Mouse (Mus musculus): ENCODE measurements around the gene Tmed6. TPM values are rescaled to one million over a fixed set of nuclear protein-coding genes. Genes with fewer than 3 reads are reported as not detected.
"Not testable (repeated sequence)": the region's sequence is repeated elsewhere in the genome, so short reads cannot be mapped to it uniquely, and the experiment has no call there.

The Tmed6 gene
- total RNA-seq (2015; ENCODE audit: low replicate concordance) (not detected in 2 replicates), total RNA-seq (2017; ENCODE audit: low replicate concordance) (not detected in 2 replicates)

DNA sequence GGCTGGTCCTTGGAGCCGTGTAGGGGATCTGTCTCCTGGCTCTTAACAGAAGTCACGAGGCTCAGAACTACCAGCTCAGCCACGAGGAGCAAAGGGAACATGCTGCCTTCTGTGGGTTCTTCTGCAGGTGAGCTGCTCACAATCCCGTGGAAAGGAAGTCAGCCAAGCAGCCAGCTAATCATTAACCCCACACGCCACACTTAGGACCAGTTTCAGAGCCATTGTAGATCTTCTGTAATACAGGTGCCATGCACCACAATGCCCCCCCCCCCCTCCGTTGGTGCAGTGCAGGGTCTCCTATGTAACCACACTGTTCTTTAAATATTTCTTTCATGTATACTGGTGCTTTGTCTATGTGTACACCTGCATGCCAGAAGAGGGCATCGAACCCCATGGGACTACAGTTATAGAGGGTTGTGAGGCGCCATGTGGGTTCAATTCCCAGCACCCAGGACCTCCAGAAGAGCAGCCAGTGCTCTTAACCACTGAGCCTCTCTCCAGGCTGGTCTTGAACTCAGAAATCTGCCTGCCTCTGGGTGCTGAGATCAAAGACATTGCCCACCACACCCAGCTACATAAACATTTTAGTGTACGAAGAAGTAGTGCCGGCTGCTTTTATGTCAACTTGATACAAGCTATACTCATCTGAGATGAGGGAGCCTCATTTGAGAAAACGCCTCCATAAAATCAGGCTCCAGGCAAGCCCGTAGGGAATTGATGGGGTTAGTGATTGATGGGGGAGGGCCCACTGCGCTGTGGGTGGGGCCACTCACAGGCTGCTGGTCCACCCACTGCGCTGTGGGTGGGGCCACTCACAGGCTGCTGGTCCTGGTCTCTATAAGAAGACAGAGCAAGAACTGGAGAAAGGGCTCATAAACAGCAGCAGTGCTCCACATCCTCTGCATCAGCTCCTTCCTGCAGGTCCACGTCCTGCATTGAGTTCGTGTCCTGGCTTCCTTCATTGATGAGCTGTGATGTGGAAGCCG is at the start of gene Tmed6:
Gene Tmed6 (minus strand): TSS at position 134 of the 986 bp plus-strand sequence.
- ATAC-seq (replicated peaks; ENCODE audit: low FRiP score, poor library complexity, severe bottlenecking), result peak; percentile 86

DNA sequence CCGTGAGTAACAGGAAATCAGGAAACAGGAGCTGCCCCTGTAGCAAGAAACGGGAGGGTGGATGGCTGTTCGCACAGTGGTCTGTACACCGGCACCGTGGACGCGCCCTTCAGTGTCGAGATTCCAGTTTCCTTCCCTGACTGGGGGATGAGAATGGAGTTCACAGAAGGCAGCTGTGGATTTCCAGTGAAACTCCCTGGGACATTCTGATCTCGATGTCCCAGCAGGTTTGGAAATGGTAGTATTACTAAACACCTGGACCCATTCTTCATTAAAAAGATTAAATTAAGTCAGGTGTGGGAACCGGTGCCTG is 49.5 kb upstream of the Tmed6 start:
- no peak for ATAC-seq (replicated peaks; ENCODE audit: low FRiP score, poor library complexity, severe bottlenecking)

DNA sequence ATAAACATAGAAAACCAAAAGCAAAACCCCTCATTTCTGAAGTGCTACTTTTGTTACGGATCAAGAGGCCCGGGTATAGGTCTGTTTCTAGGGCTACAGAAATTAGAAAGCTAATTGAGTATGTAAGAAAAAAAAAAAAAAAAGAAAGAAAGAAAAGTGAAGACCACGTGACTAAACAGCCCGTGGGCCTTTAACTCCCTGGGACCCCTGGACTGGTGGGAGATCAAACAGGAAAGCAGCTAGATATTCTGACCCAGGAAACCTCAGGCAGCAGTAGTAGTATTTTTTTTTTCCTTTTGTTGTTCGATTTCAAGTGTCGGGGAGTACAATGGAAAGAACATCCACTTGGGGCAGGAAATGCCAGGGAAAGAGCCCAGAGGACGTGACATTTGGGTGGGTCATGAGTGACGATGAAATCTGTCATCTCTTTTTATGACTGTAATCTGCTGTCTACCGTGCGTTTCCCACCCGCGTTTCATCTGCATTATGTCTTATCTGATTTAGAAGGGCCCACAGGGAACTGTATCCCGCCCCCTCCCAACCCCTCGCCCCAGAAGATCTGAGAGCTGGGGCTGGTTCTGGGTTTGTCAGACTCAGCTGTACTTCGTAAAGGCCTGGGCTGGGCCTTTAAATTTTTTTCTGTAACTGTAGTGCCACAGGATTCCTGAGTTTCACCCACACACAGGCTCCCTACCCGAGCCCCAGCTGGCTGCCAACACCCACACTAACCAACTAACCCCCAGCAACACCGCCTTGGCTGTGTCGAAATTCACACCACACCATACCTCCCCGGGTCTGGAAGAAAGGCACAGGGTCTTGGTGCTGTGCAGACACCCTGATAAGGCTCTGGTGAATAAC is 48.9 kb upstream of the Tmed6 start:
- no peak for ATAC-seq (replicated peaks; ENCODE audit: low FRiP score, poor library complexity, severe bottlenecking)

DNA sequence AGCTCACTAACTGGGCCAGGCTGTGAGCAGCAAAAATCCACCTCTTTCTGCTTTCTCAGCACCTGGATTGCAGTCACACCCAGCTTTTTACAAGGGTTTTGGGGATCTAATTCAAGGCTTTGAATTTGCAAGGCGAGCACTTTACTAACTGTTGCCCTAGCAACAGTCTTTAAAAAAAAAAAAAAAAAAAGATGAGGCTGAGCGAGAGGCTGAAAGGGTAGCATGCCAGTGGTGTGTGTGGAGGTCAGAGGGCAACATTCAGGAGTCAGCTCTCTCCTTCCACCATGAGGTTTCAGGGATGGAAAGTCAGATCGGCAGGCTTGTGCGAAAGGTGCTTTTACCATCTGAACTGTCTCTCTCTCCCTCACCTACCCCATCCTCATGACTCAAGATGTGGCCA is 47.8 kb upstream of the Tmed6 start:
- no peak for ATAC-seq (replicated peaks; ENCODE audit: low FRiP score, poor library complexity, severe bottlenecking)

DNA sequence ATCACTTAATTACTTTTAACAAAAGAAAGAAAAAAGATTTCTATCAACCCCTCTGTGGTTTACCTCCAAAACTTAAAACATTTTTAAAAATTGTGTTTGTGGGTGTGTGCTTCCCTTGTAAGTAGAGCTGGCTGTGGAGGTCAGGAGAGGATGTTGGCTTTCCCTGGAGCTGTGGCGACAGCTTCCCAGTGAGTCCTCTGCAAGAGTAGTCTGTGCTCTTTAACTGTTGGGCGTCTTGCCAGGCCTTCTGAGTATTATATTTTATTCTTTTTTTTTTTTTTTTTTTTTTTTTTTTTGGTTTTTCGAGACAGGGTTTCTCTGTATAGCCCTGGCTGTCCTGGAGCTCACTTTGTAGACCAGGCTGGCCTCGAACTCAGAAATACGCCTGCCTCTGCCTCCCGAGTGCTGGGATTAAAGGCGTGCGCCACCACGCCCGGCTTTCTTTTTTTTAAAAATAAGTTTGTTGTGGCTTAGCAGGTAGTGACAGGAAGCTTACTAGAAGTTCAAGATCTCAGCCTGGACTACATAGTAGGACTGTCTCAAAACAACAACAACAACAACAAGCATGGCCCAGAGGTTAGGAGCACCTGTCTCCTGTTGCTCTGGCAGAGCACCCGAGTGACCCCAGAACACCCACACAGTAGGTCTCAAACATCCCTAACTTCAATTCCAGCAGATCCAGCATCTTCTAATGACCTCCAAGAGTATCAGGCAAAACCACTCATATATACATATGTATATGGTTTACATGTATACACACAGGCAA is 46.1 kb upstream of the Tmed6 start:
- ATAC-seq (replicated peaks; ENCODE audit: low FRiP score, poor library complexity, severe bottlenecking), result no peak

DNA sequence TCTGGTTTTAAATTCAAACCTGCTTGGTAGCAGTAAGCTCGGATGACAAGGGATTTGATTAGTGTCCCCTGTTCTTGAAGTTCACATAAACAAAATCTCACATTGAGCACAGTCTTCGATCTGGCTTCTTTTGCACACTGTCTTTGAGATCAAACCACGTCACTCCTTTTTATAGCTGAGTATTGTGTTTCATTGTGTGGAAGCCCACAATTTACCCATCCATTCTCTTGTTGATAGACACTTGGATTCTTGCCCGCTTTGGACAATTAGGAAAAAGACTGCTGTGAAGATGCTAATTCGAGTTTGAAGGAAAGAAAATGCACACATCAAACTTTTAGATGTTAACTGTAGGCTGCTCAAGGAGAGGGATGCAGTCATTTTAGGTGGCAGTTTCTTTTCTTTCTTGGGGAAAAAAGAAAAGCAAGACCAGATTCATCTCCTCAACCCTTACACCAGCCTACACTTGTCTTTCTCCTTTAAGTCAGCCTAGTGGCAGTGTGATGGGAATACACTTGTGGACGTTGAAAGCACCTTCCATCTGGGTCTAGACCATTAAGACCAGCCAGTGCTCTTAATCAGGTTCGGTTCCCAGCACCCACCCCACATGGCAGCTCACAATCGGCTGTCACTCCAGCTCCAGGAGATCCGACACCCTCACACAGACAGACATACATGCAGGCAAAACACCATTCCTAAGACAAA is 45.3 kb upstream of the Tmed6 start:
- ATAC-seq (replicated peaks; ENCODE audit: low FRiP score, poor library complexity, severe bottlenecking), result no peak

DNA sequence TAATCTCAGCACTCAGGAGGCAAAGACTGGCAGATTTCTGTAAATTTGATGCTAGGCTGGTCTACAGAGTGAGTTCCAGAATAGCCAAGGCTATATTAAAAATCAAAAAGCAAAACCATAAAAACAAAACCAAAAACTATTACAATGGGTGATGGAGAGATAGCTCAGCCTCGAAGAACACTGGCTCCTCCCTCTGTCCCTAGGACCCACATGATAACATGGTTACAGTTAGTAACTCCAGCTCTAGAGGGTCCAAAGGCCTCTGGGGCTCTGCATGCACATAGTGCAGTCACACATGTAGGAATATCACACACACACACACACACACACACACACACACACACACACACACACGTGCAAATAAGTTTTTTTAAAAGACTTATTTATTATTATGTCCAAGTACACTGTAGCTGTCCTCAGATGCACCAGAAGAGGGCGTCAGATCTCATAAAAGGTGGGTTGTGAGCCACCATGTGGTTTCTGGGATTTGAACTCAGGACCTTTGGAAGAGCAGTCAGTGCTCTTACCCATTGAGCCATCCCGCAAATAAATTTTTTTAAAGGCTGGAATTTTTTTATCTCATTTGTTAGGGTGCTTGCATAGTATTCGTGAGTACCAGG is 44.5 kb upstream of the Tmed6 start:
- ATAC-seq (replicated peaks; ENCODE audit: low FRiP score, poor library complexity, severe bottlenecking), result no peak

DNA sequence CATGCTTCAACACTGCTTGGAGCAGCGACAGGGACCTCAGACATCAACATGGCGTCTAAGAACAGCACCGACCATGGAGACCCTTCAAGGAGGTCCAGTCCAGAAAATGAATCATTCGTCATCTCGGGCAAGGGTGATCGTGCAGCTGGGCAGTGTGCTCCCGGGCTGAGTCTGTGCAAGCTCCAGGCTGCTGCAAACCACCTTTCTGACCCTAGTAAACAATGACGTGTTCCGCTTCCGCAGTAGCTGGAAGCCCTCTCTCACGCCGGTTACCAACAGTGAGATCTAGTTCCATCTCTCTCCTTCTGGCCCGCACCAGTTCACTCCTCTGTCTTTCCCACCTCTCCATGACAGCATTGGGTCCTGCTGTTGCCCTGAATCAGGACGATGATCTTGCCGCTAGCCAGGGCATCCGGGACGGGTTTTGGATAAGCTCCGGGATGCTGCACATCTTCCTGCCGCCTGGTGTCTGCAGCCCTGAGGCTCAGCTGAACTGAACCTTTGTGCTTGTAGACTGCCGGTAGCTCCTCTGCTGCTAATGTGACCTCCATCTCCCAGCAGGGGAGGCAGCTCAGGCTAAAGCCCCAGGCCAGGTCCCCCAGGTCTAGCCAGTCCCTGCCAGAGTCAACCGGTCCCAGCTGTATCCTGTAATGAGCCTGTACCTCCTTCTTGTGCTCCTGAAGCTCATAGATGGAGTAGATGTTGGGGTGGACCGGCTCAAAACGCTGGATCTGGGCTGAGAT is 43.7 kb upstream of the Tmed6 start:
- 0 out of 2 replicates have a peak, but pooled peaks have one; percentile 26 for ATAC-seq (replicated peaks; ENCODE audit: low FRiP score, poor library complexity, severe bottlenecking)

DNA sequence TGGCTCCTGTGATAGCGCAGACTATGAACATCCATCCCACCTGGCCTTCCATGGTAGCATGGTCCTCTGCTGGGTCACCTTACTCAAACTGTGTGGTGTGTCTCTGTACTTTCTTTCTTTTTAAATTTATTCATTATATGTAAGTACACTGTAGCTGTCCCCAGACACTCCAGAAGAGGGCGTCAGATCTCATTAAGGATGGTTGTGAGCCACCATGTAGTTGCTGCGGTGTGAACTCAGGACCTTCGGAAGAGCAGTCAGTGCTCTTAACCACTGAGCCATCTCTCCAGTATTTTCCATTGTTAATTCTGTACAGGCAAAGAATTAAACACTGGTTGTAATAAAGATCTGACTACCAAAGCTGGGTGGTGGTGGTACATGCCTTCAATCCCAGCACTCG is 42.6 kb upstream of the Tmed6 start:
- not testable (repeated sequence) for ATAC-seq (replicated peaks; ENCODE audit: low FRiP score, poor library complexity, severe bottlenecking)

DNA sequence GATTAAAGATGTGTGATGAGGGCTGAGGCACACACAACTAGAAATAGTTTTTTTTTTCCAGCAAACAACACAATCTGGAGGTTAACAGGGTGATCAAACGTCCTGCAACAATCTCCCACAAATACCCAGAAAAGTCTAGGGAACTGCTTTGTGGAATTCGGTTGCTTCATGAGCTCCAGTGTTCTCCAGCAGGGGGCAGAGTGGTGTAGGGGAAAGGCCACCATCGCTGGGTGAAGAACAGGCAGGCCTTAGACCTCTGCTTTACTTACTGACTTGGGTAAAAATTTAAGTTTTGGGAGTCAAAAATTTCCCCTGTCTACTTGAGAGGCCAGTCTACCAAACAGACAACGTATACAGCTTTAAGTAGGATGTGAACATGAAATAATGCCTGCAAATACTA is 39.1 kb upstream of the Tmed6 start:
- ATAC-seq (replicated peaks; ENCODE audit: low FRiP score, poor library complexity, severe bottlenecking), result peak; percentile 75

DNA sequence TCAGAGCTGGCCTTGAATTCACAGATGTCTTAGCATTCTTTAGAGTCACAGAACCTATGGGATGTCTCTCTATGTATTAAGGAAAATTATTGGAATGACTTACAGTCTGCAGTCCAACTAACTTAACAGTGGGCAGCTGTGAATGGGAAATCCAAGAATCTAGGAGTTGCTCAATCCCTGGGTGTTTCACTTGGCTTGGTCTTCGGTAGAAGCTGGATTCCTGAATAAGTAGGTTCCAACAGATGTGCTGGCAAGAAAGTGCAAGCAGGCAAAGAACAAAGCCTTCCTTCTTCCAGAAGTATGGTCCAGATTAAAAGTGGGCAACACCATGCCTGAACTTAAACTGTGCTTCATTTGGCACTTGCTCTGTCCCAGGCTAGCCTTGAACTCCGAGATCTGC is 35.2 kb upstream of the Tmed6 start:
- no peak for ATAC-seq (replicated peaks; ENCODE audit: low FRiP score, poor library complexity, severe bottlenecking)

DNA sequence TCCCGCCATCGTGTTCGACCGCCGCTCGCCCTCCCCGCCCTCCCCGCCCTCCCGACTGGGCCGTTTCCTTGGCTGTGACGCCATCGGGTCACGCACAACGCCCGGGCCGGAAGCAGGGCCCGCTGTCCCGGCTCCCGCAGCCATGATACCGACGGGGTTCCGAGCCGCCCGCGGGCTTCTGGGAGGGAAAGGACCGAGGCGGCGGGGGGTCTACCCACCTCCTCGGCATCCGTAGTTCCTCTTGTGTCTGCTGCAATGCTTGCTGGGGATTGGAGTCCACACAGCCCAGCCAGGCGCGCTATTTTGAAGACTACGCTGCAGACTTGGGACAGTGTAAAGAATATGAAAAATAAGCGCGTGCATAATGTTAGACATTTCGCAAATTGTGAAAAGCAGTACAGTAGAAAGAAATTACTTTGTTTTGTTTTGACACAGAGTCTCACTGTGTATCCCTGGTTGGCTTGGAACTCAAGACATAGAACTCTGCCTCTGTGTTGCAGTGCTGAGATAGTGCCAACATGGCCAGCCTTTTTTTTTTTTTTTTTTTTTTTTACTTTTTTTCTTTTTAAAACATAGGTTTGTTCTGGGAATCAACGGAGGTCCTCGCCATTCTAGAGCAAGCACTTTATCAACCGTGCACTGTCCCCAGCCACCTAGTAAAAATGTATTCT is 31.1 kb upstream of the Tmed6 start, which contains the start of gene Terf2:
Gene Terf2 (minus strand): TSS at position 182 of the 671 bp plus-strand sequence.
- ATAC-seq (replicated peaks; ENCODE audit: low FRiP score, poor library complexity, severe bottlenecking), result peak; percentile 85

DNA sequence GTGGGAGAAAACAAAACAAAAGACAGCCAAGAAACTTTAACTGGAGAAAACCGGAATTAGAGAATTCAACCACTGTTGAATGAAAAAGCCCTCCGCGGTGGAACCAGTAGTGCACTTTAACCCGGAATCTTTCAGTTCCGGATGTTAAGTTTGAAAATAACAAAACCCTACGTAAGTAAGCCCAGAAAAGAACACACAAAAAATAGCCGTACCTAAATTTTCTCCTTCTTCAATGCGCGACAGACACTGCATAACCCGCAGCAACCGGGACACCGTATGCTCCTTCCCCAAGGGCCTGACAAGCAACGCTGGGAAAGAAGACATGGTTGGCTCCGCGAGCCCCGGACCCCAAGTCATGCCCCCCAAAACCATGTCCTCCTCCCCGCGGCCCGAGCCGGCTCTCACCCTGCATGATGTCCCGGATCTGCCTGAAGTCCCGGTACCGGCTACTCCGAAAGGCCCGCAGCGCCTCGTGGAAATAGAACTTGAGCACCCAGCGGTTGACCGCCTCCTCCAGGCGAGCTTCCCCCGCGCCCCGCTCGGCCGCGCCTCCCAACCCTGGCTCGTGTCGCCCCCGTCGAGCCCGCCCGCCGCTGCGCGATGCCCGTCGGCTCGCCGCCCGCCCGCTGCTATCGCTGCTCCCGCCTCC is 30.4 kb upstream of the Tmed6 start:
- ATAC-seq (replicated peaks; ENCODE audit: low FRiP score, poor library complexity, severe bottlenecking), result peak; percentile 31

DNA sequence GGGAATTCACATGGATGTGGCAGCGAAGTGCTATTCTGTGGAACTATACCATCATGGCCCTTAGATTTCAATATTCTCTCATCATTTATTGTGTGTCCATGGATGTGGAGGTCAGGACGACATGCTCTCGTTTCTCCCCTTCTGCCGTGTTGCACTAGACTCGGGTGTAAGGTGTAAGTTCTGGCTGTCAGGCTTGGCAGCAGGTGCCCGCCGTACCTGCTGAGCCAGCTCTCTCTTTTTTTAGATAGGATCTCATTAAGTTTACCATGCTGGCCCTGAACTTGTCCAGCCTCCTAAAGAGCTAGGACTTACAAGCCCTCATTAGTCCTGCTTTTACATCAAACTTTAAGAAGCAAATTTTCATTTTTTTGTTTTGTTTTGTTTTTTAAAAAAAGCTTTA is 25.1 kb upstream of the Tmed6 start:
- ATAC-seq (replicated peaks; ENCODE audit: low FRiP score, poor library complexity, severe bottlenecking), result no peak

DNA sequence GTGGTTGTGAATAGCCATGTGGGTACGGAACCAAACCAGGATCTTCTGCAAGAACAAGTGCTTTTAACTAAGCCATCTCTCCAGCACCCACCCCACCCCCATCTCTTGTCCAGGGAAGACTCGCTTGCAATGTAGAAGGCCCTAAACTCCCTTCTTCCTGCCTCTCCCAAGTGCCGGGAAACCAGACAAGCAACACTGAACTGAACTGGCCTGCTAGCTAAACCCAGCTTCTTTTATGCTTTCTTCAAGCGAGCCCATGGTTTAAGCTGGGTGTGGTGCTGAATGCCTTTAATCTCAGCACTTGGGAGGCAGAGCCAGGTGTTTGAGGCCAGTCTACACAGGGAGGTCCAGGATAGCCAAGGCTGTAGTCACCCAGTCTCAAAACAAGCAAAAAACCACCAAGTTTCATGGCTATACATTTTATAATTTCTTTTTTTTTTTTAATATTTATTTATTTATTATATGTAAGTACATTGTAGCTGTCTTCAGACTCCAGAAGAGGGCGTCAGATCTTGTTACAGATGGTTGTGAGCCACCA is 23.2 kb upstream of the Tmed6 start:
- no peak for ATAC-seq (replicated peaks; ENCODE audit: low FRiP score, poor library complexity, severe bottlenecking)

DNA sequence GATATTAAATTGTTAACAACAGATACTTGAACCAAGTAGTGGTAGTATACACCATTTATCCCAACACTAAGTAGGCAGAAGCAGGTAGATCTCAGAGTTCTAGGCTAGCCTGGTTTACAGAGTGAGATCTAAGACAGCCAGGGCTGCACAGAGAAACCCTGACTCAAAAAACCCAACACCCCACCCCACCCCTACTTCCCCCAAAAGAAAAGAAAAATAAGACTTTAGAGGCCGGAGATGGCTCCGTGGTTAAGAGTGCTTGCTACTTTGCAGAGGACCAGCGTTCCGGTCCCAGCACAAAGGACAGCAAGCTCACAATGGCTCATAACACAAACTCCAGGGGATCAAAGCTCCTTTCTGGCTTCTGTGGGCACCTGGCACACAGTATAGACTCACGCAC is 20.6 kb upstream of the Tmed6 start:
- ATAC-seq (replicated peaks; ENCODE audit: low FRiP score, poor library complexity, severe bottlenecking), result no peak

DNA sequence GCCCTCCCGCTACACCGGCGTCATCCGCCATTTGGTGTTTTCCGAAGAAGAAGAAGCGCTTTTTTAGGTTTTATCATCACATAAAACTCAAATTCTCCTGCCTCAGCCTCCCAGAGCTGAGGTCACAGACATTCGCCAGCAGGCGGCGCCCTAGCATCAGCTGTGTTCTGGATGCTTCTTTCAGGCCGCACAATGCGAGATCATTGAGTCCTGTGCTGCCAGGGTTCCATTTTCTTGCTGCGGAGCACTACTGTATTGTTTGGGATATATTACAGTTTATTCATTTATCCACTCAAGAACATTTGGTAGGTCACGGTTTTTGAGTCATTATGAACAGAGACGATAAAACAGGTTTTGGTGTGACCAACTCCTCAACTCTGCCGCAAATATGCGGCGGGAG is 19.9 kb upstream of the Tmed6 start:
- no peak for ATAC-seq (replicated peaks; ENCODE audit: low FRiP score, poor library complexity, severe bottlenecking)
